Mouse (Mus musculus) retina, postnatal 1 day (tissue): ENCODE measurements around the gene 9030612E09Rik.

Experiments used
- DNase-seq: peaks from one replicate; pipeline ENCODE4 v3.0.0-alpha.2; 2012

Gene 9030612E09Rik

GRCm38 (mm10) chr10:43211866-43212265 is 37.4 kb downstream of the 9030612E09Rik start:
- peak; percentile 50 for DNase-seq

- DNase-seq: no peak
Observed at GRCm38 (mm10) chr10:43217361-43217900, 42.9 kb downstream of the 9030612E09Rik start.

- DNase-seq: peak; percentile 16
Observed at GRCm38 (mm10) chr10:43220479-43220878, 46.0 kb downstream of the 9030612E09Rik start.

GRCm38 (mm10) chr10:43220910-43221625 is 46.6 kb downstream of the 9030612E09Rik start, which contains the start of gene Pdss2:
TSS of gene Pdss2 (plus strand) at chr10:43221486.
- DNase-seq: peak; percentile 97

GRCm38 (mm10) chr10:43221659-43222058 is 47.2 kb downstream of the 9030612E09Rik start:
- no peak for DNase-seq

GRCm38 (mm10) chr10:43223391-43223790 is 48.9 kb downstream of the 9030612E09Rik start:
- DNase-seq: no peak
